Mouse (Mus musculus) lung, postnatal 0 days (tissue): ENCODE measurements around the gene Setd3. TPM values are rescaled to one million over a fixed set of nuclear protein-coding genes. Genes with fewer than 3 reads are reported as not detected.

Source experiments
- ATAC-seq: fragments of 200-750 bp; cut with Nextera tagmentation; 2 replicates; pipeline ENCODE4 v1.8.0; 2017; ENCODE audit warnings: moderate library complexity
- DNase-seq: peaks from one replicate; pipeline ENCODE4 v3.0.0-alpha.2; 2016; ENCODE audit warnings: low spot score
- H3K27ac ChIP-seq: fragments of 300-500 bp; sonication (generic); 2 replicates; pipeline ENCODE4 v1.5.1; 2014; ENCODE audit warnings: antibody characterized with exemption, mild to moderate bottlenecking, low read length, mixed read lengths
- H3K27me3 ChIP-seq: fragments of 300-500 bp; sonication (generic); replicated peaks from 2 replicates; pipeline ENCODE4 v1.6.1; 2014; ENCODE audit warnings: low read length, mixed read lengths; ENCODE audit not compliant: insufficient read depth
- H3K36me3 ChIP-seq: fragments of 300-500 bp; sonication (generic); 2 replicates; pipeline ENCODE4 v1.6.1; 2014; ENCODE audit warnings: low read length, mixed read lengths; ENCODE audit not compliant: insufficient read depth
- H3K4me1 ChIP-seq: fragments of 300-500 bp; sonication (generic); 2 replicates; pipeline ENCODE4 v1.6.1; 2014; ENCODE audit warnings: antibody characterized with exemption, low read depth, low read length, mixed read lengths; ENCODE audit not compliant: insufficient read depth
- H3K4me2 ChIP-seq: fragments of 300-500 bp; sonication (generic); replicated peaks from 2 replicates; pipeline ENCODE4 v1.6.1; 2014; ENCODE audit warnings: low read depth, mild to moderate bottlenecking, low read length, moderate library complexity, mixed read lengths
- H3K4me3 ChIP-seq: fragments of 300-500 bp; sonication (generic); 2 replicates; pipeline ENCODE4 v1.5.1; 2014; ENCODE audit warnings: low read depth, low read length
- H3K9ac ChIP-seq: fragments of 300-500 bp; sonication (generic); replicated peaks from 2 replicates; pipeline ENCODE4 v1.6.1; 2014; ENCODE audit warnings: low read depth, mild to moderate bottlenecking
- H3K9me3 ChIP-seq: fragments of 300-500 bp; sonication (generic); 2 replicates; pipeline ENCODE4 v1.6.1; 2016; ENCODE audit warnings: low read length, mixed read lengths
- CTCF ChIP-seq: IDR thresholded peaks from 2 replicates; pipeline ENCODE4 v1.5.1; 2016; ENCODE audit warnings: antibody characterized with exemption, mild to moderate bottlenecking
- EP300 ChIP-seq: IDR thresholded peaks from 2 replicates; pipeline ENCODE4 v1.6.1; 2016; ENCODE audit warnings: antibody characterized with exemption, mild to moderate bottlenecking, control low read depth
- WGBS: fragments of 180-500 bp; shearing (Covaris S2); extraction: QIAGEN DNeasy Blood & Tissue Kit; methylation state at CpG from one replicate; pipeline ENCODE4 v1.1.7; 2014; 5-methylcytosine and 5-hydroxymethylcytosine counted together
- polyA plus RNA-seq: library from polyadenylated mRNA; unstranded; fragments of >200 nt; fragmentation: Nextera tagmentation; extraction: Ambion mirVana; gene quantifications from 2 replicates; pipeline ENCODE4 v1.2.1, GENCODE M21; 2015

Gene Setd3
- polyA plus RNA-seq, 1 experiment from 2014 or later = 60.3 TPM

GRCm38 (mm10) chr12:108067231-108067630 lies 111.9 kb downstream of the Setd3 start:
- Histone ChIP-seq H3K27me3 (no peaks in the 10 kb centered on the region), H3K4me1 (no peaks in the 10 kb centered on the region), H3K4me2 (no peak overlapping the region), H3K4me3 (no peak overlapping the region), H3K27ac (no peak overlapping the region), H3K36me3 (no peaks in the 10 kb centered on the region), H3K9ac (no peak overlapping the region), H3K9me3 (no peaks in the 10 kb centered on the region)
- no peak for TF ChIP-seq EP300
- TF ChIP-seq CTCF = no peak
- DNase-seq (no peak), ATAC-seq (no peak)
- 88% methylated on average over 3 of the region's 3 CpGs for WGBS

- 35% methylated on average over 9 of the region's 9 CpGs for WGBS
- H3K4me1 ChIP-seq = no peaks in the 10 kb centered on the region
- no peak for TF ChIP-seq EP300
- TF ChIP-seq CTCF = no peak
- no peak overlapping the region for H3K4me3 ChIP-seq
- no peak overlapping the region for H3K27ac ChIP-seq
- H3K9me3 ChIP-seq = no peaks in the 10 kb centered on the region
- no peak overlapping the region for H3K9ac ChIP-seq
- H3K4me2 ChIP-seq = no peak overlapping the region
- no peaks in the 10 kb centered on the region for H3K36me3 ChIP-seq
- DNase-seq (no peak), ATAC-seq (no peak)
- H3K27me3 ChIP-seq = no peaks in the 10 kb centered on the region
These were observed 114.6 kb downstream of the Setd3 start for GRCm38 (mm10) chr12:108064396-108064998.

GRCm38 (mm10) chr12:108063986-108064385 lies 115.1 kb downstream of the Setd3 start:
- TF ChIP-seq EP300 = no peak
- no peak for TF ChIP-seq CTCF
- no peak overlapping the region for H3K9ac ChIP-seq
- H3K4me2 ChIP-seq = no peak overlapping the region
- no peaks in the 10 kb centered on the region for H3K4me1 ChIP-seq
- H3K9me3 ChIP-seq = no peaks in the 10 kb centered on the region
- H3K4me3 ChIP-seq = no peak overlapping the region
- H3K36me3 ChIP-seq = no peaks in the 10 kb centered on the region
- no peaks in the 10 kb centered on the region for H3K27me3 ChIP-seq
- H3K27ac ChIP-seq = no peak overlapping the region
- no peak for ATAC-seq
- WGBS = 30% methylated on average over 6 of the region's 6 CpGs
- DNase-seq = no peak

GRCm38 (mm10) chr12:108062137-108062536 lies 117.0 kb downstream of the Setd3 start:
- H3K9ac ChIP-seq = no peak overlapping the region
- no peaks in the 10 kb centered on the region for H3K9me3 ChIP-seq
- 40% methylated on average over 5 of the region's 5 CpGs for WGBS
- H3K36me3 ChIP-seq = no peaks in the 10 kb centered on the region
- no peaks in the 10 kb centered on the region for H3K4me1 ChIP-seq
- ATAC-seq (no peak), DNase-seq (no peak)
- no peaks in the 10 kb centered on the region for H3K27me3 ChIP-seq
- H3K4me2 ChIP-seq = no peak overlapping the region
- H3K27ac ChIP-seq = no peak overlapping the region
- TF ChIP-seq CTCF (no peak), EP300 (no peak)
- H3K4me3 ChIP-seq = no peak overlapping the region

GRCm38 (mm10) chr12:108061661-108062060 lies 117.5 kb downstream of the Setd3 start:
- Histone ChIP-seq H3K4me1 (no peaks in the 10 kb centered on the region), H3K36me3 (no peaks in the 10 kb centered on the region), H3K9ac (no peak overlapping the region), H3K4me2 (no peak overlapping the region), H3K27me3 (no peaks in the 10 kb centered on the region), H3K27ac (no peak overlapping the region), H3K4me3 (no peak overlapping the region), H3K9me3 (no peaks in the 10 kb centered on the region)
- DNase-seq (no peak), ATAC-seq (no peak)
- WGBS = 63% methylated on average over 7 of the region's 7 CpGs
- no peak for TF ChIP-seq CTCF
- TF ChIP-seq EP300 = no peak

Other genes starting within 250 kb of the Setd3 start
- 0.44 and 0.46 TPM in 2 replicates for gene Bcl11b, start 175.7 kb downstream of the Setd3 start, polyA plus RNA-seq
- gene Ccnk, start 265 bp upstream of the Setd3 start, polyA plus RNA-seq = 2.0 and 2.5 TPM in 2 replicates
- gene Ccdc85c, start 96.1 kb upstream of the Setd3 start, polyA plus RNA-seq = 4.1 and 4.5 TPM in 2 replicates
- 0.35 and 0.57 TPM in 2 replicates for gene Hhipl1, start 127.0 kb upstream of the Setd3 start, polyA plus RNA-seq
- gene Cyp46a1, start 155.1 kb upstream of the Setd3 start, polyA plus RNA-seq = 1.0 and 1.3 TPM in 2 replicates
- gene Eml1, start 191.6 kb upstream of the Setd3 start, polyA plus RNA-seq = 55.0 and 68.7 TPM in 2 replicates